Mouse (Mus musculus): ENCODE measurements around the gene Brdt. TPM values are rescaled to one million over a fixed set of nuclear protein-coding genes. Genes with fewer than 3 reads are reported as not detected.

Gene Brdt
- 10.0 and 11.2 TPM in 2 replicates for polyA plus RNA-seq (2012; rRNA removed)

DNA sequence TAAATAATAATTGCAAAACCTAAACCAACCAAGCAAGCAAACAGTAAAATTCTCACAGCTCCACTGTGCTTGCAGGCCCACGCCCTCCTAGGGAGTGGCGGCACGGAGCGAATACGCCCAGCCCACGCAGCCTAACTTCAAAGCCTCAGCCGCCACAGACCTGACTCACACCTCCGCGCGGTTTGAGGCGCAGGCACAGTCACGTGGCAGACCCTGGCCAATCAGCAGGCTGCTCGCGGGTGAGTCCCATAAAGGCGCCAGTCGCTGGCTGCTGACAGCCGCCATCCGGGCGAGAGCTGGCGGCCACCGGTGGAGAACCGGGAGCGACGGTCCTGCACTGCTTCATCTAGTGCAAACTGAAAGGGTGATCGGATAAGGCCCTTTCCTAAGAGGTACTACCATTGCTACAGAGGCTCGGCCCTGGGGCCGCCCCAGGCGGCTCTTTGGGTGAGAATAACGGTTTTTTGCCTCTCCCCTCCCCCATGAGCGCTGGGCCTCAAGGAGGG, at the start of gene Brdt:
Gene Brdt (plus strand): TSS at position 244 of the 506 bp plus-strand sequence.
- no peak for DNase-seq (ENCODE audit: extremely low spot score in 1 of 2, low spot score in 1 of 2)

- no peak for DNase-seq (ENCODE audit: extremely low spot score in 1 of 2, low spot score in 1 of 2)
Observed at GRCm38 (mm10) chr5:107282561-107283307, 48.2 kb upstream of the Brdt start.

GRCm38 (mm10) chr5:107283935-107284524, 46.9 kb upstream of the Brdt start:
- no peak for DNase-seq (ENCODE audit: extremely low spot score in 1 of 2, low spot score in 1 of 2)

- no peak for DNase-seq (ENCODE audit: extremely low spot score in 1 of 2, low spot score in 1 of 2)
Observed at GRCm38 (mm10) chr5:107285563-107285962, 45.4 kb upstream of the Brdt start.

DNA sequence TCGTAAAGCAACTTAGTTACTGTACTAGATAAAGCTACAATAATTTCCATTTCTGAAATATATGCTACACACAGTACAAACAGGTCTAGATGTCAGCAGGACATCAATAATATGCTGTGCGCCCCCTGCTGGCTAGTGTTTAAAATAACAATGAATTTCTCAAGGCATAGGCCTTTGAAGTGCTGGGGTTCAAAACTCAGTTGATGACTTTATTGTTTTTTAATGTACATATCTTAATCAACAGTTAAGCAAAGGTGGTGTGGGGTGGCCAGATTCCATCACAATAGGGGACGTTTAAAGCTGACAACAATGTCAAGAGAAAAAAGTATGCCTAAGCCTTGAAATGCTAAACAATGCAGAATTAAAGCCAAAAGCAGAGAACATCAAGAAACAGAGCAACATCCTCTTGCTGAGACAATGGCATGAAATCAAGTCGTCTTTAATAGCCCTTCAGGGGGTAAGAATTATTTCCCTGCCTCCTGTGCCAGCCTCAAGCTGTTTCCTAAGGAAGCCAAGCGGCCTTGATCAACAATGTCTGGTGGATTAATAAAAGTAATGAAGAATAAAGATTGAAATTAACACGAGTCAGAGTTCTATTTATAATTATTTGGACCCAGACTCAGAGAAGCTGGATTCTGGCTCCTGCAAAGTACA, 43.6 kb upstream of the Brdt start:
- peak in 1 of 2 experiments; percentile 62 for DNase-seq (ENCODE audit: extremely low spot score in 1 of 2, low spot score in 1 of 2)

DNA sequence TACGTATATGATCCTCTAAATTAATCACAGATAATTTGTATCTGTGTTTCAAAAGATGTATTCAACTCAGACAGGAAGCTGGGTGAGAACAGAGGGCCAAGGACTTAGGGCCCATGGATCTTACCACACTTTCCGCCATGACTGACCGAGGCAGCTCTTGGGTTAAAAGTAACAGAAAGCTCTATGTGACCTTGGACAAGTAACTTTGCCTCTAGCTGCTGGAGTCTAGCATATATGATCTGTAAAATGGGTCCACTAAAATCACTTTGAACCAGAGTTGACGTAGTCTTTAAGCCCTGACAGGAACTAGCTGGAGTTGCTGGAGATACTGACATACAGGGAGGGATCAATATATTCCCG, 43.1 kb upstream of the Brdt start:
- DNase-seq (ENCODE audit: extremely low spot score in 1 of 2, low spot score in 1 of 2) = no peak

- DNase-seq (ENCODE audit: extremely low spot score in 1 of 2, low spot score in 1 of 2) = no peak
Observed at GRCm38 (mm10) chr5:107288427-107289233, 42.3 kb upstream of the Brdt start.

DNA sequence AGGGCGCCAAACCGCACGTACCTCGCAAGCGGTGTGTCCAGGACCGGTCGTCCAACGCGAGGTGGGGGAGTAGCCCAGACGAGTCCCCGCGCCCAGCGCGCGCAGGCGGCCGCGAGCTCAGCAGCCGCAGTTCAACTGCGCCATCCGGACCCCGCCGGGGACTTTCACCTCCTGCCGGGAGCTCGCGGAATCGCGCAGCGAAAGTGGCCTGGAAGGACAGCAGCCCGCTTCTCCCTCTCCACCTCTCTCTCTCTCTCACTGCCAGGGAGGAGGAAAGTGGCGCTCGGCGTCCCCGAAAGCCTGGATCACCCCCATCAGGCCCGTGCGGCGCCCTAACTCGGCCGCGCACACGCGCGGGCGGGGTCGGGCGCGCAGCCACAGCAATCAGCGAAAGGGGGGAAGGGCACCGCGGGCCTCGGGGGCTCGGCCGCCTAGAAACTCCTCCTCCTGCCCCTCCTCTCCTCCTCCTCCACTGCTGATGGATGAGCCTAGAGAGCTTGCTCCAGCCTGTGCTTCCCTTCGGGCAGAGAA, 41.7 kb upstream of the Brdt start, which contains the start of gene Tgfbr3:
Gene Tgfbr3 (minus strand): TSS at position 396 of the 531 bp plus-strand sequence.
- DNase-seq (ENCODE audit: extremely low spot score in 1 of 2, low spot score in 1 of 2) = peak; percentile 24 to 70

DNA sequence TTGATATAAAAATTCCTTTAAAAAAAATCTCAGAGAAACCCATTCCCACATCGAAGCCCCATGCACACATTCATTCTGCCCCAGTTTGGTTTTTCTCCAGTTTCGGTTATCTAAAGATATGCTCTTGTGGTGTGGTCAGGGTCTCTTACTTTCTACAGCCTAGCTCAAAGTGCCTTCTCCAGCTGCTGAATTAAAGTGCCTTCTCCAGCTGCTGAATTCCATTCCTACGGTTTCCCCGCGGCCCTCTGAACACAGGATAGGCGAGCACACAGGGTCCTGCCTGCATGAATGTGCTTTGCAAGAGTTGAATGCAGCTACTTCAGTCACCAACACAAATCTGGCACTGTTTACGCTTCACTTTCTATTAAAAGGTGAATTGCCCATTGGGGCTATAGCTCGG, 41.0 kb upstream of the Brdt start:
- no peak for DNase-seq (ENCODE audit: extremely low spot score in 1 of 2, low spot score in 1 of 2)

DNA sequence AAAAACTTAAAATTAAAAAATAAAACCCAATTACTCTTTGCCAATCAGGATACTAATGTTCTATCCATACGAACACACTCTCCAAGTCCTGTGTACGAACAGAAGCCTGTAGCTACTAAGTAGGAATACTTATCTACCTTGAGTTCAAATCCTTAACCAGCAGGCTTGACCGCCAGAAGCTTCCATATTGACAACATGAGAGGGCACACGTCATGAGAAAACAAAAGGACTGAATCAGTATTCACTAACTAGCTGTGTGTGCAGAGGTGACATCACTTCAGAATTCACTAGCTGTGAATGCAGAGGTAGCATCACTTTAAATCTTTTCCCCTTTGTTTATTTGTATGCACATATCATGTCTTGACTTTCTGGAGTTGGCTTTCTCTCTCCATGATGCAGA, 36.9 kb upstream of the Brdt start:
- DNase-seq (ENCODE audit: extremely low spot score in 1 of 2, low spot score in 1 of 2) = no peak

DNA sequence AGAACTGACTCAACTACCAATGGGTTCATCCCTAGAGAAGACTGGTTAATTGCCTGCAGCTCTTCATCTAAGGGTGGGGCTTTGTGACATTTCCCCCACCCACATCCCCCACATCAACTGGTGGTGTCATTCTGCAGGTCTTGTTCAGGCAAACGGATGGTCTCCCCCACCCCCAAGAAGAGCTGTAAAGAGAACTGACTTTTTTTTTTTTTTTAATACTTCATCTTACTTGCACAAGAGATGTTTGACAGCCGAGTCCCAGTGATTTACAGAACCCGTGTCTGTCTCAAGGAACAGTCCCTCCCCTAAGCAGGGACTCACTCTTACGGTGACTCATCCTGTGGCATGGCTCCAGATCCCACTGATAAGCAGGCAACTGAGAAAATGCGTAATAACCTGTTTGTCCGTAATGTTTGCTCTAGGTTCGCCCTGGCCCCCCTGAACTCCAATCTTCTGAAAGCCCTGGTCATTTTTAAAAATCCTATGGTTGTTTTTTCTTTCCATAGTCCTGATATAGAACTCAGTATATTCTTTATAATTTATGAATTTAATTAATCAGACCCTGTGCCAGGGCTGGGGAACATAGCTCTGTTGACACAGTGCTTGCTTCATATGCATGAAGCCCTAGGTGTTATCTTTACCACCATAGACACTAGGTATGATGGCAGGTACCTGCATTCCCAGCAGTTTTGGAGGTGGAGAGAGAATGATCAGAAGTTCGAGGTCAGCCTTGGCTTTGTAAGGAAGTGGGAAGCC, 35.7 kb upstream of the Brdt start:
- no peak for DNase-seq (ENCODE audit: extremely low spot score in 1 of 2, low spot score in 1 of 2)

DNA sequence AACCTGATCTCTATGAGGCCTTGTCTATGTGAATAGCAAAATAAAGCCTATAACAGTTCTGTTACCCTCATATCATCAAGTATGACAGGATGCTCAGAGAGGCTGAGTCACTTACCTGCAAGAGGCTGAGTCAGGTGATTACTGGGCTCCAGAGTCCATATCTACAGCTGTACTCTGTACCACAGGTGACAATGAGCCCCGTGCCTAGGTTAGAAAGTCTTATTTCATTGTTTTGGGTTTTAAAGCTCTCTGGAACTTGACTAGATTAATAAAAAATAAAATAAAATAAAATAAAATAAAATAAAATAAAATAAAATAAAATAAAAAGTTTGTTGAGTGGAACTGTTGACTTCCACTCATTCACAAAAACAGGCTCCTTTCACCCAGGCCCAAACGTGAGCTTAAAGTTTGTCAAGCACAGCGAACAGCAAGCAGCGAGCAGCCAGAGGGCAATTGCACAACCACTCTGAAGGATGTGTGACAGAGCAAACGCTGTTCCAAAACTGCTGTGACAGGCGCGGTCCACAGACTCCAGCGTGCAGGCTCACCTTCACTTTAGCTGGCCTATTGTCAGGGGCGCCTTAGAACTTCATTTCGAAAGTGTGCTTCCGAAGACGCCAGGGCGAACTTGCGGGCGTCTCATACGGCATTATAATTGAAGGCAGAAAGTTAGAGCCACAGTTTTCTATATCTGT, 35.0 kb upstream of the Brdt start:
- DNase-seq (ENCODE audit: extremely low spot score in 1 of 2, low spot score in 1 of 2) = no peak

DNA sequence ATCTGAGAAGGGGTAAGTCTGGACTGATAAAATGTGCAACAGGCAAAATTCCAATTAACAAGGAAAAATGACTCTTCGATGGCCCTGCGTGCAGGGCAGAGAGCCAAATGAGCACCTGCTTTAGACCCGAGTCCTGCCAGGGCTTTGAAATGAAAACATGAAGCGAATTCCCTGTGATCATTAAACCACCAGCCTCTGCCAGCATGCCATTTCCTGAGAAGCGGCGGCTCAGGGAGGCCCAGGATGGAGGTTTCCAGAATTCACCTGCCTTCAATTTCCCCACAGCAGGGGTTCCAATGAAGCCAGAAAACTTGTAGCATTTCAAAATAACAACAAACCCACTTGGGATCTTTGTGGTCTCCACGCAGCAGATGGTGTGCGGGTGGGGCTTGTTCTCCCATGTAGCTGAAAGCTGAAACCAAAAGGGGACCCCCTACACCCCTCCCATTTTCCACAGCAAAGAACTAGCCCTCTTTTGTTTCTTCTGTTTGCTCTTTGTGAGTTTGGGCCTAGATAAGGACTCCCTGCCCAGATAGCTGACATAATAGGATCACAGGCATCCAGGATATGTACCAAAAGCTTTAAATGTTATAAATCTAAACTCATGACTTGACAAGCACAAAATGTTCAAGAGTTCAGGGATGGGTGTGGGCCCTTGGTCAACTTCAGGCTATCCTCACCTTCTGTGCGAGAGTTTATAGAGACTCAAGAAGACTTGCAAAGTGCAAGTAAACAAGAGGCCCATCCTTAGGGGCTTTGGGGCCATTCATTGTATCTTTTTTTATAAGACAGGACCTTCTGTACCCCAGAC, 34.2 kb upstream of the Brdt start:
- no peak for DNase-seq (ENCODE audit: extremely low spot score in 1 of 2, low spot score in 1 of 2)

GRCm38 (mm10) chr5:107298854-107299253, 32.1 kb upstream of the Brdt start:
- no peak for DNase-seq (ENCODE audit: extremely low spot score in 1 of 2, low spot score in 1 of 2)

DNA sequence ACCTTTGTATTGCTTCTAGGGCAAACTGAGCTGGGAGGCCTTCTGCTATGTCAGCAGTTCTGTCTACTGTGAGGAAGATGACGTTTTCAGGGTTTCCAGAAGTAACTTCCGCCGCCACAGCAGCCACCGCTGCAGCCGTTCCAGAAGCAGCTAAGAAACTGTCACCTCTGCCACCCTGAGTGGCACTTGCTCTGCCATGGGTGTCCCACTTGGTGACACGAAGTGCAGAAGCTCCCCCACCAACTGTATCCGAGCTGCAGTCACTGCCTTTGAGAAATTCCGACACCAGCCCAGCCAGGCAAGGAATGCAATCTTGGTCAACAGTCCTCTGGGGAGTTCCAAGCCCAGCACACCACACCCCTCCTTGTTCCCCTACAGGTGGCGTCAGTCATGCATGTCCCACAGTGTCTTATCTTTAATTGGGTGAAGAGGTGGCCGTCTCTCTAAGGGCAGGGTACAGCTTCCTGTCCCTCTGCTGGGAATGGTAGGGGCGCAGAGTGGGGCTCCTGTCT, 27.6 kb upstream of the Brdt start:
- DNase-seq (ENCODE audit: extremely low spot score in 1 of 2, low spot score in 1 of 2) = no peak

DNA sequence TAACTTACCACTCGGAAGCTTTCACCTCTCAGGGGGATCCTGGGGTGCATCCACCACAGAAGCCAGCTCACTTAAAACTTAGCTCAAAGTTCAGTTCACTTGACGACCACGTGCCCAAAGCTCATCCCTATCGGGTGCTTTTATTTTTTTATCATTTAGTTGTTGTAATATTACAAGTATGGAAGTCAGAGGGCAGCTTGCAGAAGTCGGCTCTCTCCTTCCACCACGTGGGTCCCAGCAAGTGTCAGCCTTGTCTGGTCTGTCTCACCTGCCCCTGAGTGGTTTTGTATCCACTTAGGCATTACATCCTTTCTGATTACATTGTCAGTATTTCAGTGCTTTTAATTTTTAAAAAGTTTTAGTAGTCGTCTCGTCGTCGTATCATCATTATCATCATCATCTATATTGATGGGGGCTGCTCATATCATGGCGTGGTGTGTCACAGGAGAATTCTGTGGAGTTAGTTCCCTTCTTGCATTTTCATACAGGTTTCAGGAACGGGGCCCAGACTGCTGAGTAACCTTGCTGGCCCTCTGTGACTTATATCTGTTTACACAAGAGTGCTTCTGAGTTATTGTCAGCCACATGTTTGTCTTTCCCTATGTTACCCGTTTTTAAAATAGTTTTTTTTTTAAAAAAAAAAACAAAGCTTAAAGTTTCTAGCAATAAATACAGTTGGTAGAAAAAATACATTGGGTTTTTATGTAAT, 26.7 kb upstream of the Brdt start:
- DNase-seq (ENCODE audit: extremely low spot score in 1 of 2, low spot score in 1 of 2) = no peak

DNA sequence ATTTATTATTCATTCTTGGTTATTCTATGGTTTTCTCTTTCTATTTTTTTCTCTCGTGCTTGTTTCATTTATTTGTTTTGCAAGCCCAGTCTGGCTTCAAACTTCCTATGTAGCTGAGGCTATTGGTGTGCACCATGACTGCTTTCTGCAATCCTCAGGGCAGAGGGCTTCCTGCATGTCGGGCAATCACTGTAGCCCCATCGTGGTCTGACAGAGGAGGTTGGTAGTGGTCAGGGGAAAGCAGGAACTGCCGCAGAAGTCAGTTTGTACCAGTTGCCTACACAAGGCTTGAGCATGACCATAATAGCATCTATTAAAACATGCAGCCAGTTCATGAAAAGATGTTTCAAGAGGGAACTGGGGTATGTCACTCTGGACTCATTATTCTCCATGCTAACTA, 23.5 kb upstream of the Brdt start:
- DNase-seq (ENCODE audit: extremely low spot score in 1 of 2, low spot score in 1 of 2) = no peak

DNA sequence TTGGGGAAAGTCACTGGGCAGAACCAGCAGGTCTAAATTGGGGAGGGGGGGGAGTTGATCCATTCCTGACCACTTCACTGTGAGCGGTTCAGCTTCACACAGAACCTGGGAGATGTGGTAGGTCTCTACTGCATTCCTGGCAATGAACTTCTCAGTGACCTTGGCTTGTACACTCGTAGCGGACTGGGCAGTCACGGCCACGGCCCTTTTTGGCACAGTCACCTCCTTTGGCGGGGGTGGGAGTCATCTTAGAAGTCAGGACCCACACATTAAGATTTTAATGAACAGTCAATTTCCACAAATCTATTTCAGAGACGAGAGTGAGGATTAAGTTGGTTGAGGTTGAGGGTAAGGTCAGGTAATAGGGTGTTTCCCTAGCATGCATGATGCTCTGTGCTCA, 13.8 kb upstream of the Brdt start:
- DNase-seq (ENCODE audit: extremely low spot score in 1 of 2, low spot score in 1 of 2) = no peak
